Mouse (Mus musculus): Measurements from ENCODE around the gene Unc119. TPM values are rescaled to one million over a fixed set of nuclear protein-coding genes. Genes with fewer than 3 reads are reported as not detected.

The Unc119 gene
- polyA plus RNA-seq, 1 experiment from 2014 or later: 47.5 TPM

DNA sequence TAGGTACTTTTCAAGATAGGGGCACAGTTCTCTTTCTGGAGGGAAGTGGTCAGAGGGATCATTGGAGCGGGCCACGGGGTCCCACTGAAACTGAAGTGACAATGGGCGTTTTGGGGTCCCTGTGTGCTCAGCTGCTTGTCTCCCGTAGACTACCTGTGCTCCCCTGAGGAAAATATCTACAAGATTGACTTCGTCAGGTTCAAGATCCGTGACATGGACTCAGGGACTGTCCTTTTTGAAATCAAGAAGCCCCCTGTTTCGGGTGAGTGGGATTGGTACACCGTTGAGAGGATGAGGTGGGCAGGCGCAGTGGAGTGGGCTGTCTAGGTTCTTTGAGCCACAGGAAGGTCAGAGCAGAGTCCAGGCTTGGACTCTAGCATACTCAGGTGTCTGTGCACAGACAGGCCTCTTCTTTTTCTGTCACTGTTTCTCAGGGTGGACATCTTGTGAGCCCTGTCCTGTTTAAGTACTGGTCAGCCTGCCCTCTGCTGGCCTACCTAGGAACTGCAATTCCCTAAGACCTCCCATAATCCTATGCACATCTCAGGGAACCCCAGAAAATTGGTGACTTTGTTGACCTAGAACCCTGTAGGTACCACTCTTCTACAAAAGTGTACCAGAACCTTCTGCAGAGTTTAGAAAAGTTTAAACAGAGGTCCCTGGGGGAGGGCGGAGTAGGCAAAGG is 3.9 kb downstream of the Unc119 start:
- Histone ChIP-seq H3K27ac (ENCODE audit: low read length) (no peak overlapping the region), H3K9ac (replicated peaks; ENCODE audit: low read depth, low read length) (no peak overlapping the region), H3K36me3 (ENCODE audit: control insufficient read depth, insufficient read depth, low read length) (peaks cover 10% of the 10 kb centered on the region), H3K9me3 (ENCODE audit: control insufficient read depth, low read depth, low read length) (no peaks in the 10 kb centered on the region), H3K4me3 (ENCODE audit: low read depth, low read length) (no peak overlapping the region), H3K4me2 (replicated peaks; ENCODE audit: low read depth, low read length) (no peak overlapping the region), H3K4me1 (ENCODE audit: control insufficient read depth, insufficient read depth, low read length) (peaks cover 26% of the 10 kb centered on the region), H3K27me3 (ENCODE audit: control insufficient read depth, insufficient read depth, low read length) (no peaks in the 10 kb centered on the region)
- 0 out of 2 replicates have a peak, but pooled peaks have one; percentile 21 for ATAC-seq (ENCODE audit: insufficient number of reproducible peaks, insufficient read depth, low FRiP score, low read depth)
- 91% methylated on average over 10 of the region's 10 CpGs for WGBS

DNA sequence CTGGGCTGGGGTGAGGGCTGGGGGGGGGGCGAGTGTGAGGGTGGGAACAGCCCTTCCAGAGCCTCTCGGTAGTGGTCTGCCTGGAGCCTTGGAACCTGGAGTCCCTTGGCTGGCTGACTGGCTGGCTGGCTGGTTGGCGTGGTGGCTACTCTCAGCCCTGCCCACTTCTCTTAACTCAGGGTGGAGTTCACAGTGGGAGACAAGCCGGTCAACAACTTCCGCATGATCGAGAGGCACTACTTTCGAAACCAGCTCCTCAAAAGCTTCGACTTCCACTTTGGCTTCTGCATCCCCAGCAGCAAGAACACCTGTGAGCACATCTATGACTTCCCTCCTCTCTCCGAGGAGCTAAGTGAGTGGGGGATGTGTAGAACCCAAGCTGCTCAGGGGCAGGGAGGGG is 4.6 kb downstream of the Unc119 start:
- no peak overlapping the region for H3K4me3 ChIP-seq (ENCODE audit: low read depth, low read length)
- peaks cover 26% of the 10 kb centered on the region for H3K4me1 ChIP-seq (ENCODE audit: control insufficient read depth, insufficient read depth, low read length)
- H3K4me2 ChIP-seq (replicated peaks; ENCODE audit: low read depth, low read length): no peak overlapping the region
- no peaks in the 10 kb centered on the region for H3K27me3 ChIP-seq (ENCODE audit: control insufficient read depth, insufficient read depth, low read length)
- H3K36me3 ChIP-seq (ENCODE audit: control insufficient read depth, insufficient read depth, low read length): peaks cover 10% of the 10 kb centered on the region
- no peak overlapping the region for H3K9ac ChIP-seq (replicated peaks; ENCODE audit: low read depth, low read length)
- no peaks in the 10 kb centered on the region for H3K9me3 ChIP-seq (ENCODE audit: control insufficient read depth, low read depth, low read length)
- no peak overlapping the region for H3K27ac ChIP-seq (ENCODE audit: low read length)
- ATAC-seq (ENCODE audit: insufficient number of reproducible peaks, insufficient read depth, low FRiP score, low read depth): no peak
- WGBS: 70% methylated on average over 9 of the region's 9 CpGs

DNA sequence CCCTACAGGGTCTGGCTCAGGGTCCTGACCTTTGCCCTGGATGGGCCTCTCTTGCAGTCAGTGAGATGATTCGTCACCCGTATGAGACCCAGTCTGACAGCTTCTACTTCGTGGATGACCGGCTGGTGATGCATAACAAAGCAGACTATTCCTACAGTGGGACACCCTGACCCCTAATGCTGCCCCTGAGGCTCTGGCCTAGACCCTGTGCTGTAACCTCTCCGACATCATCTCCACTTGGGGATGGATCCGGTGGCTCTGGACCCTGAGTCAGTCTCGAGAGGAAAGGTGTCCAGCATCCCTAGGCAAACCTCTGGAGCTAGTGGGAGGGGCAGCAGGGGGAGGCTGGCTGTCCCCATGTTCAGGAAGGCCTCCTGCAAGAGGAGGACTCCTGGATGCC is 5.2 kb downstream of the Unc119 start:
- 39% methylated on average over 7 of the region's 7 CpGs for WGBS
- no peak for ATAC-seq (ENCODE audit: insufficient number of reproducible peaks, insufficient read depth, low FRiP score, low read depth)
- H3K4me1 ChIP-seq (ENCODE audit: control insufficient read depth, insufficient read depth, low read length): peaks cover 26% of the 10 kb centered on the region
- H3K4me3 ChIP-seq (ENCODE audit: low read depth, low read length): no peak overlapping the region
- H3K9ac ChIP-seq (replicated peaks; ENCODE audit: low read depth, low read length): no peak overlapping the region
- peaks cover 10% of the 10 kb centered on the region for H3K36me3 ChIP-seq (ENCODE audit: control insufficient read depth, insufficient read depth, low read length)
- H3K4me2 ChIP-seq (replicated peaks; ENCODE audit: low read depth, low read length): no peak overlapping the region
- H3K27me3 ChIP-seq (ENCODE audit: control insufficient read depth, insufficient read depth, low read length): no peaks in the 10 kb centered on the region
- no peaks in the 10 kb centered on the region for H3K9me3 ChIP-seq (ENCODE audit: control insufficient read depth, low read depth, low read length)
- H3K27ac ChIP-seq (ENCODE audit: low read length): no peak overlapping the region

DNA sequence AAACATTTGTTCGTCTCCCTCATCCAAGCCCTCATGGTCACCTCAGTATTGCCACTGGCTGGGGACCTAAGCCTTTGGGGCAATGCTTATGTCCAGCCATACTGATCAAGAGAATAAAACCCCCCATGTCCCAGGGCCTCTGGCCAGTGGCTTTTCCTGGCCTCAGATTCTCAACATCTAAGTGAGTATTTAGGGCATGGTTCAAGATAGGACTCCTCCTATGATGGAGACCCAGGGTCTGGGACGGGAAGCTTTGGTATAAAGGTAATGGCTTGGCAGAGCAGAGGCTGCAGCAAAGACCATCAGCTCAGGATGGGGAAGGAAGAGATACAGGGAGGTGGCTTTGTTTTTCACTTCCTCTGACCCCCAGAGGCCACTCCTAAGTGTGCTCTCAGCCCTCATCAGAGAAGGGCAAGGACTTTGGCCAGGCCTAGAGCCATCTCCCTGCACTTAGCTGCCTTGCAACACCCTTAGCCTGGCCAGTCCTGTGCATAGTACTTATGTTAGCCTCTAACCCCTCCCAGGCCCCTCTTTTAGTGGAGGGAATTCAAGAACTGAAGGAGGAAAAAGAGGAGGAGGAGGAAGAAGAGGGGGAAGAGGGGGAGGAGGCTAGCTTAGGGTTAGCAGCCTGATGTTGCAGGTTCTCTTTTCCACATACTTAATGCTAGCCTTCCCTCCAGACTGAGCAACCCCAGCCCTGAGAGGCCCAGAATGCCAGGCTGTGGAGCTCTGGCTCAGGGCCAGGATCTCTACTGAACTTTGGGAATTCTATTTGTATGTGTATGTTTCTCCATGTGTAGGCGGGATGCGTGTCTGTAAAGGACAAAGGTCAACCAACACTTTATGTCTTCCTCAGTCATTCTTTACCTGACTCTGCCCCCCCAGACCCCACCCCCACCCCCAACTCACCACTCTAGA is 6.4 kb downstream of the Unc119 start:
- Histone ChIP-seq H3K4me2 (replicated peaks; ENCODE audit: low read depth, low read length) (no peak overlapping the region), H3K9ac (replicated peaks; ENCODE audit: low read depth, low read length) (no peak overlapping the region), H3K27ac (ENCODE audit: low read length) (no peak overlapping the region), H3K36me3 (ENCODE audit: control insufficient read depth, insufficient read depth, low read length) (peaks cover 10% of the 10 kb centered on the region), H3K4me1 (ENCODE audit: control insufficient read depth, insufficient read depth, low read length) (peaks cover 18% of the 10 kb centered on the region), H3K27me3 (ENCODE audit: control insufficient read depth, insufficient read depth, low read length) (no peaks in the 10 kb centered on the region), H3K4me3 (ENCODE audit: low read depth, low read length) (no peak overlapping the region), H3K9me3 (ENCODE audit: control insufficient read depth, low read depth, low read length) (no peaks in the 10 kb centered on the region)
- 65% methylated on average over 4 of the region's 4 CpGs for WGBS
- no peak for ATAC-seq (ENCODE audit: insufficient number of reproducible peaks, insufficient read depth, low FRiP score, low read depth)

DNA sequence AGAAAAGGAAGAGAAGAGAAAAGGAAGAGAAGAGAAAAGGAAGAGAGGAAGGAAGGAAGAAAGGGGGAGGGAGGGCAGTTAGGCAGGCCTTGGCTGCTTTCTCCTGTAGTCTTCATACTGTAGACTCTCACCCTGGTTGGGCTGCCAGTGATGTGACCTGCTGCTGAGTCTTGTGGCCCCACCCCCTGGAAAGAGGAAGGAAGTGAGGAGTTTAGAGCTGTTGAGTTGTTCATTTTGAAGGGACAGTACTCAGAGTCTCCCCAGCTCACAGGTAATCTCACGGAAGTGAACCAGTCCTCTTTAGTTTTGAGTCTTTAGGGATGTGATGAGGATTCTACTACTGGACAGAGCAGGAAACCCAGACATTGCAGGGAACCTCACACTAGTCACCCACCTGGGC is 9.8 kb downstream of the Unc119 start:
- H3K36me3 ChIP-seq (ENCODE audit: control insufficient read depth, insufficient read depth, low read length): peaks cover 8% of the 10 kb centered on the region
- H3K27me3 ChIP-seq (ENCODE audit: control insufficient read depth, insufficient read depth, low read length): no peaks in the 10 kb centered on the region
- H3K27ac ChIP-seq (ENCODE audit: low read length): no peak overlapping the region
- WGBS: 70% methylated on average over 1 of the region's 1 CpGs
- peaks cover 6% of the 10 kb centered on the region; the same call in 1 of the 2 replicates for H3K4me1 ChIP-seq (ENCODE audit: control insufficient read depth, insufficient read depth, low read length)
- H3K9me3 ChIP-seq (ENCODE audit: control insufficient read depth, low read depth, low read length): no peaks in the 10 kb centered on the region
- no peak for ATAC-seq (ENCODE audit: insufficient number of reproducible peaks, insufficient read depth, low FRiP score, low read depth)
- H3K9ac ChIP-seq (replicated peaks; ENCODE audit: low read depth, low read length): no peak overlapping the region
- H3K4me3 ChIP-seq (ENCODE audit: low read depth, low read length): no peak overlapping the region
- no peak overlapping the region for H3K4me2 ChIP-seq (replicated peaks; ENCODE audit: low read depth, low read length)

DNA sequence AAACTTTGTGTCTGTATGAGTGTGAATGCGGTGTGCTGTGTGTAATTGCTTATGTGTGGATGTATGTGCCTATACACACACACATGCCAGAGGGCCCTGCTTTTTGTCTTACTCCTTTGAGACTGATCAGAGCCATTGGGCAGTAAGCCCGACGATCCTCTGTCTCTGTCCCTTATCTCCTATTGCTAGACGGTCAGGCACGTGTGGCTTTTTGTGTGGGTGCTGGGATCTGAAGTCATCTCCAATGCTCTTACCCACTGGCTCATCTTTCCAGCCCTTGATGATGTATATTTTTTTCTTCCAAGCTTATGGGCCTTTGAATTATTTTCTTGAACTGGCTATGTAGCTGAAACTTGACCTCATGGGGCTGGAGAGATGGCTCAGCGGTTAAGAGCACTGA is 11.6 kb downstream of the Unc119 start:
- Histone ChIP-seq H3K4me2 (replicated peaks; ENCODE audit: low read depth, low read length) (no peak overlapping the region), H3K36me3 (ENCODE audit: control insufficient read depth, insufficient read depth, low read length) (no peaks in the 10 kb centered on the region), H3K4me3 (ENCODE audit: low read depth, low read length) (no peak overlapping the region), H3K9me3 (ENCODE audit: control insufficient read depth, low read depth, low read length) (no peaks in the 10 kb centered on the region), H3K4me1 (ENCODE audit: control insufficient read depth, insufficient read depth, low read length) (peaks cover 1% of the 10 kb centered on the region; the same call in 1 of the 2 replicates), H3K27me3 (ENCODE audit: control insufficient read depth, insufficient read depth, low read length) (no peaks in the 10 kb centered on the region), H3K27ac (ENCODE audit: low read length) (no peak overlapping the region), H3K9ac (replicated peaks; ENCODE audit: low read depth, low read length) (no peak overlapping the region)
- ATAC-seq (ENCODE audit: insufficient number of reproducible peaks, insufficient read depth, low FRiP score, low read depth): no peak
- 85% methylated on average over 6 of the region's 6 CpGs for WGBS

DNA sequence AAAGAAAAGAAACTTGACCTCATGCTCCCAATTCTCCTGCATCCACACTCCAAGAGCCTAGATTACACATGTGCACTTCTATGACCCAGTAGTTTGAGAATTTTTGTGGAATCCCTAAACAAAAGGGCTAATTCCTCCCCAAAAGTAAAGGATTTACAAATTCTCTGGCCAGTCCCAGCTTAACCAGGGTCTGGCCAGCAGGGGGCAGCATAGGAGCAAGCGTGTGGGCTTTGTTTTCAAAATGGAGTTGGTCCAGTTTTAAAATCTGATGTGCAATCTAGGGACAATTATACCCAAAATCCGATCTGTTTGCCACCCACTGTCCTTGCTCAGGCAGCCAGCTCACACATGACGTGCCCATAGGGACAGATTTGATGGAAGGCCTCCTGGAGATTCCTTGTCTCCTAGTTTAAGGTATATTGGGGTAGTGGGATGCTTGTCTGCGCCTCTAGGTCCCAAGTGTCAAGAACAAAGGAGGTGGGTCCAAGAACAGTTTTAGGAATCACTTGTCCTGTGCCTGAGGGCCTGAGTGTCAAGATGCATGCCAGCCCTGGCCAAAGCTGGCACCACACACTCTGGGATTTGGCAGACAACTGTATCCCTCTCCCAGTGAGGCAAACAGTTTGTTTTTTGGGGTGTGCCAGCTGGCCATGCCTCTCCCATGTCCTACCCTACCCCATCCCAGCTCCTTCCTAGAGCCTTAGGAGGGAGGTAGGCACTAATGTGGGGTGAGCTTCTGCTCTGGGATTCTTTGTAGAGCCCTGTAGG is 12.4 kb downstream of the Unc119 start:
- no peak overlapping the region for H3K9ac ChIP-seq (replicated peaks; ENCODE audit: low read depth, low read length)
- H3K4me1 ChIP-seq (ENCODE audit: control insufficient read depth, insufficient read depth, low read length): no peaks in the 10 kb centered on the region

DNA sequence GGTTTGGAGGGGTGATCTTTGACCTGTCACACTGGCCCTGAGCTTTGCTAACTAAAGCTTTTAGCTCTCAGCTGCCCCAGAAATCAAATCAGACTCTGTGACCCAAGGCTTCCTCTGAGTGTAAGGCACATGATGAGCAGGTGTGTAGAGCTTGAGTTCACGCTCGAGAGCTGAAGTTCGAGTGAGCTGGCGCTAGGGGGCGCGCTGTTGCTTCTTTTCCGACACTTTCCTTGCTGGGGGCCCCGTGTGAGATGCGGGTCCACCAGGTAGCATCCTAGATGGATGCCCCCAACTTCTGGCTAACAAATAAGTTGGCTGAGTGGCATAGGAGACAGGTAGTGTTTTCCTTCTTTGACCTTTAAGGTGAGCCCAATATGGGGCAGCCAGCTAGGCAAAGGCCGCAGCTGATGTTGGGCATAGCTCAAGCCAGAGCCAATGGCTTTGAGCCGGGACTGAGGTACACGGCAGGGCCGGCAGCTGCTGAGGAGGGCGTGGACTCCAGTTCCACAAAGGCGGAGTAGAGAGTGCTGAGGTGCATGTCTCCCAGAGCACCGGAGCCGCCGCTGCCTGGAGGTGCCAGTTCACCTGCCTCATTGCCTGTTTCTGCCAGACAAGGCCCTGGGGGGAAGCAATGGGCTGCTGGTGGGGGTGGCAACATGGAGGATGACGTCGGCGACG is 15.2 kb downstream of the Unc119 start:
- H3K4me3 ChIP-seq (ENCODE audit: low read depth, low read length): no peak overlapping the region
- ATAC-seq (ENCODE audit: insufficient number of reproducible peaks, insufficient read depth, low FRiP score, low read depth): no peak
- H3K27me3 ChIP-seq (ENCODE audit: control insufficient read depth, insufficient read depth, low read length): no peaks in the 10 kb centered on the region
- H3K4me1 ChIP-seq (ENCODE audit: control insufficient read depth, insufficient read depth, low read length): no peaks in the 10 kb centered on the region
- 15% methylated on average over 22 of the region's 22 CpGs for WGBS
- no peaks in the 10 kb centered on the region for H3K9me3 ChIP-seq (ENCODE audit: control insufficient read depth, low read depth, low read length)
- H3K9ac ChIP-seq (replicated peaks; ENCODE audit: low read depth, low read length): no peak overlapping the region
- H3K27ac ChIP-seq (ENCODE audit: low read length): no peak overlapping the region
- H3K4me2 ChIP-seq (replicated peaks; ENCODE audit: low read depth, low read length): no peak overlapping the region
- no peaks in the 10 kb centered on the region for H3K36me3 ChIP-seq (ENCODE audit: control insufficient read depth, insufficient read depth, low read length)

More for the DNA sequence above, 12.4 kb downstream of the Unc119 start:
- 37% methylated on average over 4 of the region's 4 CpGs for WGBS
- no peak overlapping the region for H3K27ac ChIP-seq (ENCODE audit: low read length)
- no peak for ATAC-seq (ENCODE audit: insufficient number of reproducible peaks, insufficient read depth, low FRiP score, low read depth)
- no peaks in the 10 kb centered on the region for H3K9me3 ChIP-seq (ENCODE audit: control insufficient read depth, low read depth, low read length)
- no peaks in the 10 kb centered on the region for H3K27me3 ChIP-seq (ENCODE audit: control insufficient read depth, insufficient read depth, low read length)
- no peaks in the 10 kb centered on the region for H3K36me3 ChIP-seq (ENCODE audit: control insufficient read depth, insufficient read depth, low read length)
- no peak overlapping the region for H3K4me3 ChIP-seq (ENCODE audit: low read depth, low read length)
- H3K4me2 ChIP-seq (replicated peaks; ENCODE audit: low read depth, low read length): no peak overlapping the region

All from stomach, embryonic 14.5 days (tissue).